Mouse (Mus musculus) urinary bladder, postnatal 10 days (tissue): ENCODE results near the gene Runx1.

Source experiments
- DNase-seq: peaks from one replicate; pipeline ENCODE4 v3.0.0; 2022; ENCODE audit warnings: low spot score

The Runx1 gene

GRCm38 (mm10) chr16:92792905-92793304, 33.0 kb downstream of the Runx1 start:
- no peak for DNase-seq

- no peak for DNase-seq
Observed at GRCm38 (mm10) chr16:92790601-92791000, 35.3 kb downstream of the Runx1 start.

GRCm38 (mm10) chr16:92789840-92790239, 36.1 kb downstream of the Runx1 start:
- no peak for DNase-seq

GRCm38 (mm10) chr16:92788446-92788845, 37.5 kb downstream of the Runx1 start:
- DNase-seq, result no peak

GRCm38 (mm10) chr16:92786883-92787321, 39.0 kb downstream of the Runx1 start:
- no peak for DNase-seq

- no peak for DNase-seq
Observed at GRCm38 (mm10) chr16:92786276-92786882, 39.6 kb downstream of the Runx1 start.

GRCm38 (mm10) chr16:92783651-92784131, 42.3 kb downstream of the Runx1 start:
- DNase-seq, result no peak

GRCm38 (mm10) chr16:92782408-92782807, 43.5 kb downstream of the Runx1 start:
- DNase-seq, result no peak

GRCm38 (mm10) chr16:92779896-92780435, 46.0 kb downstream of the Runx1 start:
- DNase-seq, result no peak

- DNase-seq, result no peak
Observed at GRCm38 (mm10) chr16:92779175-92779574, 46.8 kb downstream of the Runx1 start.

- no peak for DNase-seq
Observed at GRCm38 (mm10) chr16:92778096-92778780, 47.7 kb downstream of the Runx1 start.

- DNase-seq, result no peak
Observed at GRCm38 (mm10) chr16:92767862-92768261, 58.1 kb downstream of the Runx1 start.

- DNase-seq, result no peak
Observed at GRCm38 (mm10) chr16:92767423-92767822, 58.5 kb downstream of the Runx1 start.

GRCm38 (mm10) chr16:92764741-92765396, 61.1 kb downstream of the Runx1 start:
- DNase-seq, result no peak

- DNase-seq, result no peak
Observed at GRCm38 (mm10) chr16:92763666-92764065, 62.3 kb downstream of the Runx1 start.

- no peak for DNase-seq
Observed at GRCm38 (mm10) chr16:92761968-92762521, 63.9 kb downstream of the Runx1 start.

- DNase-seq, result no peak
Observed at GRCm38 (mm10) chr16:92760091-92760490, 65.9 kb downstream of the Runx1 start.

- no peak for DNase-seq
Observed at GRCm38 (mm10) chr16:92757564-92757963, 68.4 kb downstream of the Runx1 start.

- no peak for DNase-seq
Observed at GRCm38 (mm10) chr16:92753944-92754343, 72.0 kb downstream of the Runx1 start.

- no peak for DNase-seq
Observed at GRCm38 (mm10) chr16:92753139-92753538, 72.8 kb downstream of the Runx1 start.

GRCm38 (mm10) chr16:92748272-92748671, 77.7 kb downstream of the Runx1 start:
- no peak for DNase-seq

GRCm38 (mm10) chr16:92747062-92747461, 78.9 kb downstream of the Runx1 start:
- no peak for DNase-seq
